24 mouse cellular contexts compared by ENCODE assay signal in the genomic region with DNA sequence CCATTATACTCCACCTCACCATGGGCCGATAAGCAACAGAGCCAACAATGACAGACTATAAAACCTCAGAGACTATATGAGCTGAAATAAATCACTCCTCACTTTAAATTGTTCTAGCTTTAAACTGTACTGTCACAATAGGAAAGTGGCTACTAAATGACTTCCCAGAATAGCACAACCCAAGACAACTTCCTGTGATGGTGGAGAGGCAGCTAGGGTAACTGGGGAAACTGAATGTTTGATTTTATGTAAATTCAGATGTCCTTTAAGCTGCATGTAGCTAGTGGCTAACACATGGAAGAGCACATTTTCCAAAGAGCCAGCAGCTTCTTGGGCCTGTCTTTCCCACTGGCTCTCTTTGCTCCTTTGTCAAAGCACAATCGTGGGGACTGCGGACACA. TPM values are rescaled to one million over a fixed set of nuclear protein-coding genes. Genes with fewer than 3 reads are reported as not detected.
A peak's percentile ranks its signal among the peaks of the same experiment; 100 is the strongest.
DNase-seq lines count a peak whose midpoint lies in the region; ATAC-seq and TF ChIP-seq lines count a peak whose summit lies in the region.
"Had no signal": no experiment of that assay in that cellular context is flagged by ENCODE, and none has a peak within 500 bp of the region (broad histone marks: within the 10 kb centered on the region; RNA-seq: fewer than 3 reads in every experiment).

No protein-coding gene starts in this region.

- dilution Hi-C loops in CH12.LX (cut with MboI; ENCODE audit: extremely low pct_ligation_motif_present, extremely low pct_unique_long_range_greater_than_20kb, low sequenced_read_pairs), result no loop called here

- H3K27me3 ChIP-seq in kidney, postnatal 0 days (ENCODE audit: insufficient read depth, low read length), result no peaks in the 10 kb centered on the region
- H3K27me3 ChIP-seq in CH12.LX (replicated peaks), result no peaks in the 10 kb centered on the region
- H3K27me3 ChIP-seq: embryonic facial prominence, embryonic 13.5 days; embryonic facial prominence, embryonic 15.5 days; forebrain, embryonic 12.5 days had no signal

- DNase-seq in frontal cortex, postnatal 14 days (ENCODE audit: low spot score in 2 of 2), result no peak
- DNase-seq in kidney, postnatal 0 days (ENCODE audit: low spot score), result peak; percentile 25
- no peak for DNase-seq in kidney, postnatal 36 days
- DNase-seq in CH12.LX (ENCODE audit: extremely low read depth), result peak; percentile 49
- DNase-seq: adrenal gland, adult 2 months; adrenal gland, postnatal 10 days; adrenal gland, postnatal 25 days; B cell, adult 2 months; cerebellum, adult 11 months; cerebellum, adult 18-20 months; cerebellum, adult 8-10 months; cerebellum, adult 9-11 months; cerebellum, postnatal 14 days; cerebellum, postnatal 36 days; embryo, embryonic 11 days had no signal

- TF ChIP-seq POLR2A in CH12.LX (IDR thresholded peaks at IDR 0.05; ENCODE audit: low read depth, low read length), result no peak

- H3K36me3 ChIP-seq in kidney, postnatal 0 days (ENCODE audit: insufficient read depth, low read length), result 0 out of 2 replicates have a peak, but pooled peaks cover 3% of the 10 kb centered on the region
- H3K36me3 ChIP-seq in CH12.LX (replicated peaks in 1 of 2; ENCODE audit: control insufficient read depth in 1 of 2, insufficient read depth in 1 of 2, low read length in 1 of 2), result peaks cover 4 to 40% of the 10 kb centered on the region in 2 experiments

- no peak overlapping the region for H3K4me3 ChIP-seq in kidney, postnatal 0 days (replicated peaks; ENCODE audit: low read depth, low read length)
- H3K4me3 ChIP-seq in CH12.LX (replicated peaks in 1 of 3; ENCODE audit: low read depth in 2 of 3, low read length in 2 of 3, poor library complexity in 1 of 3), result no peak overlapping the region
- H3K4me3 ChIP-seq: embryonic facial prominence, embryonic 13.5 days; embryonic facial prominence, embryonic 15.5 days; erythroblast, embryonic 14.5 days; forebrain, embryonic 10.5 days; forebrain, embryonic 12.5 days had no signal

- H3K79me2 ChIP-seq in CH12.LX (replicated peaks; ENCODE audit: control insufficient read depth, extremely low read depth, insufficient read depth, poor library complexity, severe bottlenecking), result no peaks in the 10 kb centered on the region

- H3K9me3 ChIP-seq in kidney, postnatal 0 days (replicated peaks; ENCODE audit: low read length), result no peaks in the 10 kb centered on the region
- H3K9me3 ChIP-seq in CH12.LX (replicated peaks; ENCODE audit: low read length), result no peaks in the 10 kb centered on the region
- H3K9me3 ChIP-seq: embryonic facial prominence, embryonic 13.5 days; embryonic facial prominence, embryonic 15.5 days; forebrain, embryonic 10.5 days; forebrain, embryonic 12.5 days had no signal

- no peak overlapping the region for H3K9ac ChIP-seq in kidney, postnatal 0 days (ENCODE audit: low read depth, low read length)
- no peak overlapping the region for H3K9ac ChIP-seq in CH12.LX (ENCODE audit: insufficient read depth, low read depth)
- H3K9ac ChIP-seq: embryonic facial prominence, embryonic 13.5 days; embryonic facial prominence, embryonic 15.5 days; forebrain, embryonic 12.5 days had no signal

- in situ Hi-C loops in CH12.LX (cut with MboI; ENCODE audit: low pct_ligation_motif_present, low pct_unique_long_range_greater_than_20kb, low sequenced_read_pairs), result loop anchor here (25.0 kb wide), 2 partner anchors 646 to 946 kb away; no protein-coding TSS in a partner anchor

- no peak for TF ChIP-seq EP300 in CH12.LX (IDR thresholded peaks at IDR 0.05; ENCODE audit: low read length)

- no peaks in the 10 kb centered on the region for H3K4me1 ChIP-seq in kidney, postnatal 0 days (replicated peaks; ENCODE audit: insufficient read depth, low read length)
- peaks cover 29 to 57% of the 10 kb centered on the region in 2 experiments for H3K4me1 ChIP-seq in CH12.LX (ENCODE audit: control insufficient read depth in 1 of 2, insufficient read depth in 2 of 2)
- H3K4me1 ChIP-seq: embryonic facial prominence, embryonic 13.5 days; embryonic facial prominence, embryonic 15.5 days; forebrain, embryonic 10.5 days; forebrain, embryonic 12.5 days had no signal

- no peak for TF ChIP-seq RAD21 in CH12.LX (IDR thresholded peaks at IDR 0.05; ENCODE audit: low read depth, low read length)

- ATAC-seq in frontal cortex, adult (ENCODE audit: low TSS enrichment), result peak; percentile 67
- ATAC-seq in kidney, postnatal 0 days (replicated peaks; ENCODE audit: low FRiP score, low read depth), result no peak
- ATAC-seq: CD4-positive, CD25-positive, alpha-beta regulatory T cell, adult 4 months; forebrain, embryonic 14.5 days; forebrain, embryonic 16.5 days had no signal

- whole genome bisulfite sequencing in kidney, postnatal 0 days, result 70% methylated on average over 3 of the region's 3 CpGs

- no peak for TF ChIP-seq CTCF in kidney, postnatal 0 days (IDR thresholded peaks at IDR 0.05; ENCODE audit: low read depth)
- no peak for TF ChIP-seq CTCF in CH12.LX (conservative IDR thresholded peaks at IDR 0.05 in 1 of 2, IDR thresholded peaks at IDR 0.05 in 1 of 2; ENCODE audit: low read depth in 2 of 2, low read length in 2 of 2)

- H3K27ac ChIP-seq in kidney, postnatal 0 days, result no peak overlapping the region
- no peak overlapping the region for H3K27ac ChIP-seq in CH12.LX (ENCODE audit: insufficient read depth, low read depth)
- H3K27ac ChIP-seq: embryonic facial prominence, embryonic 13.5 days; embryonic facial prominence, embryonic 15.5 days; forebrain, embryonic 10.5 days; forebrain, embryonic 12.5 days had no signal

- no peak overlapping the region for H3K4me2 ChIP-seq in kidney, postnatal 0 days (ENCODE audit: low read length)
- peak overlapping the region; percentile 23; the same call in 1 of the 2 replicates for H3K4me2 ChIP-seq in CH12.LX (ENCODE audit: insufficient read depth, low read depth, poor library complexity, severe bottlenecking)
- H3K4me2 ChIP-seq: embryonic facial prominence, embryonic 13.5 days; embryonic facial prominence, embryonic 15.5 days; forebrain, embryonic 12.5 days had no signal

TF ChIP-seq in CH12.LX, 34 proteins besides CTCF, POLR2A, EP300 and RAD21:
- TF ChIP-seq MEF2A (IDR thresholded peaks at IDR 0.05; ENCODE audit: borderline replicate concordance, low read depth, low read length) (peak; percentile 80), USF2 (conservative IDR thresholded peaks at IDR 0.05; ENCODE audit: low read depth, low read length) (no peak), NRF1 (IDR thresholded peaks at IDR 0.05; ENCODE audit: low read depth, low read length) (no peak), MYC (IDR thresholded peaks at IDR 0.05; ENCODE audit: low read depth, low read length) (peak; percentile 59; the same call in 1 of the 2 replicates)

RNA-seq across cellular contexts. Expression of a gene that starts 50.2 kb away (rescaled TPM):
- polyA plus RNA-seq in kidney, postnatal 0 days (2015; fragmentation: Nextera tagmentation; extraction: Ambion mirVana), result 47.4 and 48.7 TPM in 2 replicates
- 45.2 and 52.6 TPM in 2 replicates for total RNA-seq in CH12.LX (2012; rRNA removed)
- total RNA-seq in CH12.LX (2014; rRNA removed), result 58.9 and 62.4 TPM in 2 replicates
- polyA plus RNA-seq in CH12.LX (2012; ENCODE audit: insufficient read length, low read depth), result 66.3 and 69.6 TPM in 2 replicates

Comparison
In these comparisons a context has a peak if more than half of its experiments do, and no peak if none do; other contexts are left out.
1. DNase-seq: peak in kidney, postnatal 0 days (single experiment) and CH12.LX (single experiment); none in frontal cortex, postnatal 14 days (0 of 2) and kidney, postnatal 36 days (0 of 2).